Mouse (Mus musculus) spleen, adult 2 months (tissue): ENCODE measurements at regions not wholly inside any gene's neighbourhood (a gene's known extent, or its start where the extent isn't known, plus 50 kb on each side); places are given as distances from the start of the nearest gene placed in this dataset.

ENCODE experiments used
- CTCF ChIP-seq: fragments of 200-500 bp; IDR thresholded peaks from 2 replicates; pipeline ENCODE4 v1.5.1; 2011; ENCODE audit warnings: mild to moderate bottlenecking, inconsistent platforms; ENCODE audit not compliant: insufficient read depth, insufficient read length, insufficient replicate concordance; ENCODE audit errors: extremely low read depth
- POLR2A ChIP-seq: fragments of 200-500 bp; IDR thresholded peaks from 2 replicates; pipeline ENCODE4 v1.6.1; 2011; ENCODE audit warnings: low read depth, low read length, inconsistent platforms

DNA sequence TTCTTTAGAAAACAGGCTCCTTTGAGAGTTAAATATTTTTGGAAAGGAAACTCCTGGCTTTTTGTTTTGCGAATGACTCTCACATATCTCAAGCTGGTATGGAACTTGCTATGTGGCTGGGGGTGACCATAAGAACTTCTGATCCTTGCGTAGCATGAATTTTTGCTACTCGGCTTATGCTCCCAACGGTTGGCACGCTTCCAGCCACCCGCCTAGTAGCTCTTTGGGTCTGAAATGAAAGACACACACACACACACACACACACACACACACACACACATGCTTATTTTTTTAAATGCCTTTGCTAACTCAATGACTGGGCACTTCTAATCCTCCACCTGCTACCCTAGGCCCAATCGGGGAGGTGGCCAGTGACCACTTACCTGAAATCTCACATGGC lies 180.3 kb upstream of the Stac start:
- no peak for TF ChIP-seq CTCF
- TF ChIP-seq POLR2A: no peak
